Mouse (Mus musculus): ENCODE results near the gene Bglap3. TPM values are rescaled to one million over a fixed set of nuclear protein-coding genes. Genes with fewer than 3 reads are reported as not detected.
"Not testable (repeated sequence)": the region's sequence is repeated elsewhere in the genome, so short reads cannot be mapped to it uniquely, and the experiment has no call there.

The Bglap3 gene
- polyA plus RNA-seq (2017; shearing (Covaris generic)) = not detected

GRCm38 (mm10) chr3:88372643-88373042 is at the start of gene Bglap3:
Gene Bglap3 (minus strand): TSS chr3:88372743.
- ATAC-seq = not testable (repeated sequence)

GRCm38 (mm10) chr3:88422020-88422720 is 49.6 kb upstream of the Bglap3 start:
- no peak for ATAC-seq

GRCm38 (mm10) chr3:88420771-88421170 is 48.2 kb upstream of the Bglap3 start:
- ATAC-seq = no peak

- no peak for ATAC-seq
Observed at GRCm38 (mm10) chr3:88418016-88418415, 45.5 kb upstream of the Bglap3 start.

- no peak for ATAC-seq
Observed at GRCm38 (mm10) chr3:88415668-88416067, 43.1 kb upstream of the Bglap3 start.

GRCm38 (mm10) chr3:88412636-88413035 is 40.1 kb upstream of the Bglap3 start:
- ATAC-seq = no peak

GRCm38 (mm10) chr3:88411681-88412080 is 39.1 kb upstream of the Bglap3 start:
- no peak for ATAC-seq

GRCm38 (mm10) chr3:88410645-88411031 is 38.1 kb upstream of the Bglap3 start:
- ATAC-seq = no peak

GRCm38 (mm10) chr3:88409741-88410644 is 37.5 kb upstream of the Bglap3 start, which contains the start of gene Pmf1:
Gene Pmf1 (minus strand): TSS chr3:88410331.
- ATAC-seq = peak; percentile 96

- no peak for ATAC-seq
Observed at GRCm38 (mm10) chr3:88408953-88409352, 36.4 kb upstream of the Bglap3 start.

- no peak for ATAC-seq
Observed at GRCm38 (mm10) chr3:88407529-88407928, 35.0 kb upstream of the Bglap3 start.

- peak; percentile 35 for ATAC-seq
Observed at GRCm38 (mm10) chr3:88407090-88407489, 34.5 kb upstream of the Bglap3 start.

GRCm38 (mm10) chr3:88403522-88404230 is 31.1 kb upstream of the Bglap3 start:
- no peak for ATAC-seq

- no peak for ATAC-seq
Observed at GRCm38 (mm10) chr3:88398666-88399065, 26.1 kb upstream of the Bglap3 start.

- no peak for ATAC-seq
Observed at GRCm38 (mm10) chr3:88395742-88396141, 23.2 kb upstream of the Bglap3 start.

- no peak for ATAC-seq
Observed at GRCm38 (mm10) chr3:88395288-88395687, 22.7 kb upstream of the Bglap3 start.

- no peak for ATAC-seq
Observed at GRCm38 (mm10) chr3:88393776-88394375, 21.3 kb upstream of the Bglap3 start.

- ATAC-seq = no peak
Observed at GRCm38 (mm10) chr3:88384364-88384763, 11.8 kb upstream of the Bglap3 start, which contains the start of gene Bglap. Gene Bglap (minus strand): TSS chr3:88384464.

GRCm38 (mm10) chr3:88382383-88382782 is 9.8 kb upstream of the Bglap3 start:
- not testable (repeated sequence) for ATAC-seq

GRCm38 (mm10) chr3:88381389-88382315 is 9.1 kb upstream of the Bglap3 start:
- peak; percentile 99 for ATAC-seq

- not testable (repeated sequence) for ATAC-seq
Observed at GRCm38 (mm10) chr3:88378599-88378998, 6.1 kb upstream of the Bglap3 start, which contains the start of gene Bglap2. Gene Bglap2 (minus strand): TSS chr3:88378699.
